Mouse (Mus musculus) midbrain, postnatal 0 days (tissue): ENCODE data around the gene Rhox10. TPM values are rescaled to one million over a fixed set of nuclear protein-coding genes. Genes with fewer than 3 reads are reported as not detected.

Experiments
- ATAC-seq: fragments of 200-750 bp; cut with Nextera tagmentation; 2 replicates; pipeline ENCODE4 v1.8.0; 2017; ENCODE audit warnings: moderate number of reproducible peaks, mild to moderate bottlenecking, moderate TSS enrichment, moderate library complexity; ENCODE audit not compliant: low FRiP score
- DNase-seq: peaks from one replicate; pipeline ENCODE4 v3.0.0-alpha.2; 2015; ENCODE audit warnings: low spot score
- H3K27ac ChIP-seq: fragments of 300-500 bp; sonication (generic); 2 replicates; pipeline ENCODE4 v1.5.1; 2014; ENCODE audit warnings: low read depth, mild to moderate bottlenecking, low read length, mixed read lengths
- H3K27me3 ChIP-seq: fragments of 300-500 bp; sonication (generic); 2 replicates; pipeline ENCODE4 v1.6.1; 2014; ENCODE audit warnings: low read length, control low read depth, mixed read lengths; ENCODE audit not compliant: insufficient read depth
- H3K36me3 ChIP-seq: fragments of 300-500 bp; sonication (generic); 2 replicates; pipeline ENCODE4 v1.6.1; 2014; ENCODE audit warnings: low read length, control low read depth, mixed read lengths; ENCODE audit not compliant: insufficient read depth
- H3K4me1 ChIP-seq: fragments of 300-500 bp; sonication (generic); 2 replicates; pipeline ENCODE4 v1.6.1; 2014; ENCODE audit warnings: mild to moderate bottlenecking, control low read depth, antibody characterized with exemption, low read length, mixed read lengths; ENCODE audit not compliant: insufficient read depth
- H3K4me2 ChIP-seq: fragments of 300-500 bp; sonication (generic); 2 replicates; pipeline ENCODE4 v1.6.1; 2014; ENCODE audit warnings: low read depth, mild to moderate bottlenecking, low read length, mixed read lengths; ENCODE audit not compliant: poor library complexity, severe bottlenecking
- H3K4me3 ChIP-seq: fragments of 300-500 bp; sonication (generic); 2 replicates; pipeline ENCODE4 v1.5.1; 2014; ENCODE audit warnings: low read depth, mild to moderate bottlenecking, low read length, moderate library complexity
- H3K9ac ChIP-seq: fragments of 300-500 bp; sonication (generic); replicated peaks from 2 replicates; pipeline ENCODE4 v1.6.1; 2014; ENCODE audit warnings: mild to moderate bottlenecking, low read length, moderate library complexity, mixed read lengths; ENCODE audit not compliant: poor library complexity, severe bottlenecking
- H3K9me3 ChIP-seq: fragments of 300-500 bp; sonication (generic); 2 replicates; pipeline ENCODE4 v1.6.1; 2016; ENCODE audit warnings: low read length, control low read depth
- CTCF ChIP-seq: IDR thresholded peaks from 2 replicates; pipeline ENCODE4 v1.5.1; 2016; ENCODE audit warnings: antibody characterized with exemption, mild to moderate bottlenecking
- WGBS: fragments of 180-500 bp; shearing (Covaris S2); extraction: QIAGEN DNeasy Blood & Tissue Kit; methylation state at CpG from one replicate; pipeline ENCODE4 v1.1.7; 2014; 5-methylcytosine and 5-hydroxymethylcytosine counted together
- polyA plus RNA-seq: library from polyadenylated mRNA; unstranded; fragments of >200 nt; fragmentation: Nextera tagmentation; extraction: Ambion mirVana; gene quantifications from 2 replicates; pipeline ENCODE4 v1.2.1, GENCODE M21; 2015
- total RNA-seq: library from RNA; depleted of rRNA; stranded (reverse); fragments of >200 nt; gene quantifications from 2 replicates; pipeline ENCODE4 v1.2.3, GENCODE M21; 2014; rRNA removed

Rhox10 gene
- total and polyA plus RNA-seq, 2 experiments from 2014 or later: not detected

- H3K27ac ChIP-seq: no peak overlapping the region
- no peak overlapping the region for H3K9ac ChIP-seq
- peak; percentile 36 for DNase-seq
- H3K4me3 ChIP-seq: no peak overlapping the region
- H3K4me1 ChIP-seq: no peaks in the 10 kb centered on the region
- H3K4me2 ChIP-seq: no peak overlapping the region
- H3K9me3 ChIP-seq: no peaks in the 10 kb centered on the region
- H3K27me3 ChIP-seq: no peaks in the 10 kb centered on the region
- peak; percentile 77 for TF ChIP-seq CTCF
- WGBS: 14% methylated on average over 12 of the region's 12 CpGs
- ATAC-seq: 0 out of 2 replicates have a peak, but pooled peaks have one; percentile 38
- no peaks in the 10 kb centered on the region for H3K36me3 ChIP-seq
Observed at GRCm38 (mm10) chrX:38084226-38084625, 18.0 kb downstream of the Rhox10 start.

GRCm38 (mm10) chrX:38085041-38085440 lies 18.8 kb downstream of the Rhox10 start, which contains the start of gene Rhox11:
Rhox11 (minus strand) TSS chrX:38085141.
- no peaks in the 10 kb centered on the region for H3K4me1 ChIP-seq
- no peaks in the 10 kb centered on the region for H3K9me3 ChIP-seq
- no peaks in the 10 kb centered on the region for H3K36me3 ChIP-seq
- no peaks in the 10 kb centered on the region for H3K27me3 ChIP-seq
- TF ChIP-seq CTCF: no peak
- DNase-seq: no peak
- no peak within 1 kb of the TSS for H3K4me3 ChIP-seq
- no peak for ATAC-seq
- no peak within 1 kb of the TSS for H3K27ac ChIP-seq
- WGBS: 87% methylated on average over 9 of the region's 9 CpGs
- H3K4me2 ChIP-seq: no peak within 1 kb of the TSS
- H3K9ac ChIP-seq: no peak within 1 kb of the TSS

GRCm38 (mm10) chrX:38110807-38111206 lies 44.5 kb downstream of the Rhox10 start, which contains the start of gene Rhox12:
Rhox12 (minus strand) TSS chrX:38110907.
- Histone ChIP-seq H3K9me3 (no peaks in the 10 kb centered on the region), H3K4me3 (no peak within 1 kb of the TSS), H3K27me3 (no peaks in the 10 kb centered on the region), H3K36me3 (no peaks in the 10 kb centered on the region), H3K27ac (no peak within 1 kb of the TSS), H3K4me1 (no peaks in the 10 kb centered on the region), H3K9ac (no peak within 1 kb of the TSS), H3K4me2 (no peak within 1 kb of the TSS)
- 80% methylated on average over 4 of the region's 4 CpGs for WGBS
- no peak for TF ChIP-seq CTCF
- ATAC-seq (no peak), DNase-seq (no peak)

- Histone ChIP-seq H3K9me3 (peaks cover 11% of the 10 kb centered on the region; the same call in 1 of the 2 replicates), H3K27me3 (no peaks in the 10 kb centered on the region), H3K4me1 (no peaks in the 10 kb centered on the region), H3K9ac (no peak within 1 kb of the TSS), H3K4me2 (no peak within 1 kb of the TSS), H3K27ac (no peak within 1 kb of the TSS), H3K4me3 (no peak within 1 kb of the TSS), H3K36me3 (no peaks in the 10 kb centered on the region)
- 95% methylated on average over 20 of the region's 20 CpGs for WGBS
- TF ChIP-seq CTCF: no peak
- DNase-seq: no peak
- no peak for ATAC-seq
Observed at GRCm38 (mm10) chrX:38120982-38121381, 54.7 kb downstream of the Rhox10 start, which contains the start of gene Rhox13. Rhox13 (plus strand) TSS chrX:38121219.

Other genes starting within 250 kb of the Rhox10 start
- gene Rhox6, start 239.6 kb upstream of the Rhox10 start, total RNA-seq: not detected in 2 replicates
- gene Rhox6, start 239.6 kb upstream of the Rhox10 start, polyA plus RNA-seq: not detected in 2 replicates
- gene Rhox7a, start 234.8 kb upstream of the Rhox10 start, total RNA-seq: not detected in 2 replicates
- gene Rhox7a, start 234.8 kb upstream of the Rhox10 start, polyA plus RNA-seq: not detected in 2 replicates
- not detected in 2 replicates for gene Rhox8, start 187.5 kb upstream of the Rhox10 start, total RNA-seq
- not detected in 2 replicates for gene Rhox8, start 187.5 kb upstream of the Rhox10 start, polyA plus RNA-seq
- gene Rhox7b, start 169.2 kb upstream of the Rhox10 start, total RNA-seq: not detected in 2 replicates
- not detected in 2 replicates for gene Rhox7b, start 169.2 kb upstream of the Rhox10 start, polyA plus RNA-seq
- gene Rhox9, start 164.7 kb upstream of the Rhox10 start, total RNA-seq: not detected in 2 replicates
- gene Rhox9, start 164.7 kb upstream of the Rhox10 start, polyA plus RNA-seq: not detected in 2 replicates
- gene Btg1-ps1, start 47.7 kb upstream of the Rhox10 start, total RNA-seq: not detected in 2 replicates
- gene Btg1-ps1, start 47.7 kb upstream of the Rhox10 start, polyA plus RNA-seq: not detected in 2 replicates
- not detected in 2 replicates for gene Btg1-ps2, start 23.4 kb upstream of the Rhox10 start, total RNA-seq
- not detected in 2 replicates for gene Btg1-ps2, start 23.4 kb upstream of the Rhox10 start, polyA plus RNA-seq
- not detected in 2 replicates for gene Rhox11, start 18.7 kb downstream of the Rhox10 start, total RNA-seq
- gene Rhox11, start 18.7 kb downstream of the Rhox10 start, polyA plus RNA-seq: not detected in 2 replicates
- not detected in 2 replicates for gene Rhox12, start 44.4 kb downstream of the Rhox10 start, total RNA-seq
- not detected in 2 replicates for gene Rhox12, start 44.4 kb downstream of the Rhox10 start, polyA plus RNA-seq
- gene Rhox13, start 54.7 kb downstream of the Rhox10 start, total RNA-seq: not detected in 2 replicates
- not detected in 2 replicates for gene Rhox13, start 54.7 kb downstream of the Rhox10 start, polyA plus RNA-seq
- gene Zbtb33, start 123.3 kb downstream of the Rhox10 start, total RNA-seq: 27.3 and 33.0 TPM in 2 replicates
- gene Zbtb33, start 123.3 kb downstream of the Rhox10 start, polyA plus RNA-seq: 3.3 and 3.7 TPM in 2 replicates
- 26.5 and 29.3 TPM in 2 replicates for gene Tmem255a, start 186.0 kb downstream of the Rhox10 start, total RNA-seq
- 25.5 and 27.8 TPM in 2 replicates for gene Tmem255a, start 186.0 kb downstream of the Rhox10 start, polyA plus RNA-seq
- not detected in 2 replicates for gene Atp1b4, start 249.7 kb downstream of the Rhox10 start, total RNA-seq
- not detected in 2 replicates for gene Atp1b4, start 249.7 kb downstream of the Rhox10 start, polyA plus RNA-seq